ENCODE assay signal across 24 mouse cellular contexts in the genomic region with DNA sequence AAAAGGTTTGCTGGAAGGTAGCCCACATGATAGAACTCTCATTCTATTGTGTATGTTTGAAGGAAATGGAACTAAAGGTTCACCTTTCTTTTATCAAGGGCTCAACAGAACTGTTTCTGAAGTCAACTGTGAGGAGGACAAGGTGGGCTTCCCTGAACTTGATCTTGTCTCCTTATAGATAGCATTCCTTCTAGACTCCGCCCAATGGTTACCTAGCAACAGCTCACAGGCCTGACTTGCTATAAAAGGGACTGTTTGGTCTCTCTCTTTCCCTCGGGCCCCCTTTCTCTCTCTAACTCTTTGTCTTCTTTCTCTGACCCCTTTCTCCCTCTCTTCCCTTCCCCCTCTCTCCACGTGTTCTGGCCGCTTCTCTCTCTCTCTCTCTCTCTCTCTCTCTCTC.
A peak's percentile ranks its signal among the peaks of the same experiment; 100 is the strongest.
DNase-seq lines count a peak whose midpoint lies in the region; ATAC-seq and TF ChIP-seq lines count a peak whose summit lies in the region.
"Had no signal": no experiment of that assay in that cellular context is flagged by ENCODE, and none has a peak within 500 bp of the region (broad histone marks: within the 10 kb centered on the region; RNA-seq: fewer than 3 reads in every experiment).

No protein-coding gene starts in this region.

- no peak overlapping the region for H3K4me2 ChIP-seq in CH12.LX (ENCODE audit: insufficient read depth, low read depth, poor library complexity, severe bottlenecking)
- no peak overlapping the region for H3K4me2 ChIP-seq in kidney, embryonic 16.5 days (replicated peaks; ENCODE audit: low read depth, low read length)
- H3K4me2 ChIP-seq: forebrain, embryonic 13.5 days; heart, embryonic 13.5 days; hindbrain, embryonic 14.5 days had no signal

- in situ Hi-C loops in CH12.LX (cut with MboI; ENCODE audit: low pct_ligation_motif_present, low pct_unique_long_range_greater_than_20kb, low sequenced_read_pairs): no loop called here

- dilution Hi-C loops in CH12.LX (cut with MboI; ENCODE audit: extremely low pct_ligation_motif_present, extremely low pct_unique_long_range_greater_than_20kb, low sequenced_read_pairs): no loop called here

- no peaks in the 10 kb centered on the region for H3K36me3 ChIP-seq in CH12.LX (replicated peaks in 1 of 2; ENCODE audit: control insufficient read depth in 1 of 2, insufficient read depth in 1 of 2, low read length in 1 of 2)
- H3K36me3 ChIP-seq in kidney, embryonic 16.5 days (ENCODE audit: insufficient read depth, low read length): no peaks in the 10 kb centered on the region
- H3K36me3 ChIP-seq: forebrain, embryonic 10.5 days; heart, embryonic 10.5 days; heart, embryonic 13.5 days had no signal

- no peak for TF ChIP-seq RAD21 in CH12.LX (IDR thresholded peaks at IDR 0.05; ENCODE audit: low read depth, low read length)

- TF ChIP-seq EP300 in CH12.LX (IDR thresholded peaks at IDR 0.05; ENCODE audit: low read length): no peak

- no peak for TF ChIP-seq POLR2A in CH12.LX (IDR thresholded peaks at IDR 0.05; ENCODE audit: low read depth, low read length)

- no peaks in the 10 kb centered on the region for H3K79me2 ChIP-seq in CH12.LX (replicated peaks; ENCODE audit: control insufficient read depth, extremely low read depth, insufficient read depth, poor library complexity, severe bottlenecking)

- ATAC-seq in kidney, embryonic 16.5 days (ENCODE audit: low FRiP score, low TSS enrichment): no peak
- ATAC-seq: forebrain, embryonic 13.5 days; forebrain, embryonic 16.5 days had no signal

- no peaks in the 10 kb centered on the region for H3K27me3 ChIP-seq in CH12.LX (replicated peaks)
- no peaks in the 10 kb centered on the region for H3K27me3 ChIP-seq in kidney, embryonic 16.5 days (ENCODE audit: insufficient read depth, low read length)
- H3K27me3 ChIP-seq: forebrain, embryonic 13.5 days; heart, embryonic 13.5 days had no signal

- no peak for TF ChIP-seq CTCF in CH12.LX (conservative IDR thresholded peaks at IDR 0.05 in 1 of 2, IDR thresholded peaks at IDR 0.05 in 1 of 2; ENCODE audit: low read depth in 2 of 2, low read length in 2 of 2)

- H3K4me3 ChIP-seq in CH12.LX (replicated peaks in 1 of 3; ENCODE audit: low read depth in 2 of 3, low read length in 2 of 3, poor library complexity in 1 of 3): no peak overlapping the region
- H3K4me3 ChIP-seq in kidney, embryonic 16.5 days (ENCODE audit: low read length): no peak overlapping the region
- H3K4me3 ChIP-seq: forebrain, embryonic 10.5 days; forebrain, embryonic 13.5 days; heart, adult 2 months; heart, embryonic 10.5 days; heart, embryonic 13.5 days had no signal

- H3K9ac ChIP-seq in CH12.LX (ENCODE audit: insufficient read depth, low read depth): no peak overlapping the region
- no peak overlapping the region for H3K9ac ChIP-seq in kidney, embryonic 16.5 days (replicated peaks; ENCODE audit: low read length)
- H3K9ac ChIP-seq: forebrain, embryonic 13.5 days; heart, embryonic 13.5 days; hindbrain, embryonic 14.5 days had no signal

- H3K9me3 ChIP-seq in CH12.LX (replicated peaks; ENCODE audit: low read length): no peaks in the 10 kb centered on the region
- no peaks in the 10 kb centered on the region for H3K9me3 ChIP-seq in kidney, embryonic 16.5 days (ENCODE audit: low read length)
- H3K9me3 ChIP-seq: forebrain, embryonic 10.5 days; forebrain, embryonic 13.5 days; heart, embryonic 10.5 days; heart, embryonic 13.5 days had no signal

- H3K4me1 ChIP-seq in CH12.LX (ENCODE audit: control insufficient read depth in 1 of 2, insufficient read depth in 2 of 2): peaks cover 0 to 13% of the 10 kb centered on the region in 2 experiments; a peak in 2 of 4 replicates
- no peaks in the 10 kb centered on the region for H3K4me1 ChIP-seq in kidney, embryonic 16.5 days (ENCODE audit: insufficient read depth, low read length)
- H3K4me1 ChIP-seq: forebrain, embryonic 13.5 days; heart, embryonic 10.5 days; heart, embryonic 13.5 days had no signal

- no peak overlapping the region for H3K27ac ChIP-seq in CH12.LX (ENCODE audit: insufficient read depth, low read depth)
- H3K27ac ChIP-seq in kidney, embryonic 16.5 days (ENCODE audit: low read length): no peak overlapping the region
- H3K27ac ChIP-seq: forebrain, embryonic 10.5 days; forebrain, embryonic 13.5 days; heart, adult 2 months; heart, embryonic 10.5 days; heart, embryonic 13.5 days; hindbrain, embryonic 14.5 days had no signal

- WGBS in kidney, embryonic 16.5 days: 58% methylated on average over 4 of the region's 4 CpGs

- DNase-seq in embryo, embryonic 10 days (ENCODE audit: low spot score): peak; percentile 23
- DNase-seq in embryo, embryonic 9.5 days (ENCODE audit: extremely low spot score): no peak
- DNase-seq in CH12.LX (ENCODE audit: extremely low read depth): peak; percentile 14
- DNase-seq in R1 (ENCODE audit: low read depth, low spot score): peak; percentile 86
- peak; percentile 7 for DNase-seq in embryo, embryonic 11 days
- DNase-seq in ovary, postnatal 14 days (ENCODE audit: low spot score): no peak
- DNase-seq: adrenal gland, adult 2 months; adrenal gland, postnatal 14 days; cerebellum, adult 11-12 months; cerebellum, adult 8-10 months; cerebellum, postnatal 10 days; cerebellum, postnatal 36 days; gastrocnemius, postnatal 10 days; gastrocnemius, postnatal 36 days; heart, adult 2 months; heart, postnatal 14 days; heart, postnatal 4 days had no signal

TF ChIP-seq in CH12.LX, 34 proteins besides CTCF, POLR2A, EP300 and RAD21:
- no peak for TF ChIP-seq IRF4 (IDR thresholded peaks at IDR 0.05; ENCODE audit: low read depth, low read length)
- TF ChIP-seq E2F4 (IDR thresholded peaks at IDR 0.05; ENCODE audit: insufficient replicate concordance, low read depth, low read length): no peak
- TF ChIP-seq KAT2A (IDR thresholded peaks at IDR 0.05; ENCODE audit: insufficient replicate concordance, low read length): no peak
- no peak for TF ChIP-seq ZC3H11A (IDR thresholded peaks at IDR 0.05; ENCODE audit: low read depth, low read length)
- no peak for TF ChIP-seq ELF1 (IDR thresholded peaks at IDR 0.05; ENCODE audit: low read depth, low read length)
- TF ChIP-seq JUND (conservative IDR thresholded peaks at IDR 0.05; ENCODE audit: low read depth, low read length): no peak
- no peak for TF ChIP-seq USF2 (conservative IDR thresholded peaks at IDR 0.05; ENCODE audit: low read depth, low read length)
- TF ChIP-seq JUN (IDR thresholded peaks at IDR 0.05; ENCODE audit: insufficient read depth, low read depth, low read length): no peak
- TF ChIP-seq MAX (IDR thresholded peaks at IDR 0.05; ENCODE audit: low read length): no peak
- TF ChIP-seq PAX5 (IDR thresholded peaks at IDR 0.05; ENCODE audit: low read length): no peak
- TF ChIP-seq MXI1 (IDR thresholded peaks at IDR 0.05; ENCODE audit: low read depth, low read length): no peak
- no peak for TF ChIP-seq BHLHE40 (IDR thresholded peaks at IDR 0.05; ENCODE audit: low read depth, low read length)
- TF ChIP-seq HCFC1 (IDR thresholded peaks at IDR 0.05; ENCODE audit: low read depth, low read length): no peak
- TF ChIP-seq ETS1 (conservative IDR thresholded peaks at IDR 0.05; ENCODE audit: low read depth, low read length): no peak
- TF ChIP-seq NRF1 (IDR thresholded peaks at IDR 0.05; ENCODE audit: low read depth, low read length): no peak
- no peak for TF ChIP-seq TCF12 (IDR thresholded peaks at IDR 0.05; ENCODE audit: low read depth, low read length)

Comparison
In these comparisons a context has a peak if more than half of its experiments do, and no peak if none do; other contexts are left out.
1. DNase-seq: peak in embryo, embryonic 10 days (single experiment), CH12.LX (single experiment), R1 (single experiment) and embryo, embryonic 11 days (single experiment); none in embryo, embryonic 9.5 days (single experiment) and ovary, postnatal 14 days (single experiment).